Mouse (Mus musculus) stomach, postnatal 0 days (tissue): Measurements from ENCODE around the gene Fblim1. TPM values are rescaled to one million over a fixed set of nuclear protein-coding genes. Genes with fewer than 3 reads are reported as not detected.

ENCODE experiments used
- ATAC-seq: fragments of 200-750 bp; cut with Nextera tagmentation; 2 replicates; pipeline ENCODE4 v1.8.0; 2017; ENCODE audit not compliant: low FRiP score, low TSS enrichment
- DNase-seq: peaks from one replicate; pipeline ENCODE4 v3.0.0-alpha.2; 2016; ENCODE audit warnings: low spot score
- H3K27ac ChIP-seq: fragments of 300-500 bp; sonication (generic); replicated peaks from 2 replicates; pipeline ENCODE4 v1.5.1; 2014; ENCODE audit warnings: mild to moderate bottlenecking, control low read depth
- H3K27me3 ChIP-seq: fragments of 300-500 bp; sonication (generic); 2 replicates; pipeline ENCODE4 v1.6.1; 2014; ENCODE audit warnings: low read length; ENCODE audit not compliant: control insufficient read depth, insufficient read depth
- H3K36me3 ChIP-seq: fragments of 300-500 bp; sonication (generic); 2 replicates; pipeline ENCODE4 v1.6.1; 2014; ENCODE audit warnings: low read length, mixed read lengths; ENCODE audit not compliant: control insufficient read depth, insufficient read depth
- H3K4me1 ChIP-seq: fragments of 300-500 bp; sonication (generic); replicated peaks from 2 replicates; pipeline ENCODE4 v1.6.1; 2014; ENCODE audit warnings: antibody characterized with exemption; ENCODE audit not compliant: control insufficient read depth, insufficient read depth
- H3K4me2 ChIP-seq: fragments of 300-500 bp; sonication (generic); replicated peaks from 2 replicates; pipeline ENCODE4 v1.6.1; 2014; ENCODE audit warnings: low read depth, mild to moderate bottlenecking, control low read depth, moderate library complexity
- H3K4me3 ChIP-seq: fragments of 300-500 bp; sonication (generic); 2 replicates; pipeline ENCODE4 v1.5.1; 2014; ENCODE audit warnings: low read depth, low read length, control low read depth
- H3K9ac ChIP-seq: fragments of 300-500 bp; sonication (generic); 2 replicates; pipeline ENCODE4 v1.6.1; 2014; ENCODE audit warnings: mild to moderate bottlenecking, low read length, control low read depth, mixed read lengths
- H3K9me3 ChIP-seq: fragments of 300-500 bp; sonication (generic); 2 replicates; pipeline ENCODE4 v1.6.1; 2016; ENCODE audit warnings: low read length; ENCODE audit not compliant: control insufficient read depth
- CTCF ChIP-seq: IDR thresholded peaks from 2 replicates; pipeline ENCODE4 v1.5.1; 2016; ENCODE audit warnings: antibody characterized with exemption, low read depth, mild to moderate bottlenecking, moderate library complexity
- EP300 ChIP-seq: optimal IDR thresholded peaks from 2 replicates; pipeline ENCODE3; 2016; ENCODE audit warnings: antibody characterized with exemption
- WGBS: fragments of 180-500 bp; shearing (Covaris S2); extraction: QIAGEN DNeasy Blood & Tissue Kit; methylation state at CpG from one replicate; pipeline ENCODE4 v1.1.7; 2014; 5-methylcytosine and 5-hydroxymethylcytosine counted together
- polyA plus RNA-seq: library from polyadenylated mRNA; unstranded; fragments of >200 nt; fragmentation: Nextera tagmentation; extraction: Ambion mirVana; gene quantifications from 2 replicates; pipeline ENCODE4 v1.2.1, GENCODE M21; 2015

Fblim1 gene
- polyA plus RNA-seq, 1 experiment from 2014 or later: 45.1 TPM

DNA sequence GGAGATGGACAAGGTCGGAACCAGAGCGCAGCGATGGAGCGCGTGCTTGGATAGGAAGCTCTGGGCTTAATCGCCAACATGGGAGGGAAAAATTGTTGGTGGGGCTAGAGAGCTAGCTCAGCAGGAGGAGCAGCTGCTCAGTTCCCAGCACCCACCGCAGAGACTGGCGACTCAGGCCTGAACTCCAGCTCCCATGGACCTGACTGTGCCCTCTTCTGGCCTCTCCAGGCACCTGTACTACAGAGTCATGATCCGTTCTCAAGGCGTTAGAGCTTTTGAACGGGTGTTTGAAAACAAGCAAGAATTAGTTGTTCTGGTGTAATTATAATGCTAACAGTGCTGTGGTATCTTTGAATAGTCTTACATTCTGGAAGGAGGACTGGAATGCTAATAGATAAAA is 77.0 kb downstream of the Fblim1 start:
- ATAC-seq: no peak
- TF ChIP-seq CTCF (peak; percentile 5; the same call in 1 of the 2 replicates), EP300 (no peak)

DNA sequence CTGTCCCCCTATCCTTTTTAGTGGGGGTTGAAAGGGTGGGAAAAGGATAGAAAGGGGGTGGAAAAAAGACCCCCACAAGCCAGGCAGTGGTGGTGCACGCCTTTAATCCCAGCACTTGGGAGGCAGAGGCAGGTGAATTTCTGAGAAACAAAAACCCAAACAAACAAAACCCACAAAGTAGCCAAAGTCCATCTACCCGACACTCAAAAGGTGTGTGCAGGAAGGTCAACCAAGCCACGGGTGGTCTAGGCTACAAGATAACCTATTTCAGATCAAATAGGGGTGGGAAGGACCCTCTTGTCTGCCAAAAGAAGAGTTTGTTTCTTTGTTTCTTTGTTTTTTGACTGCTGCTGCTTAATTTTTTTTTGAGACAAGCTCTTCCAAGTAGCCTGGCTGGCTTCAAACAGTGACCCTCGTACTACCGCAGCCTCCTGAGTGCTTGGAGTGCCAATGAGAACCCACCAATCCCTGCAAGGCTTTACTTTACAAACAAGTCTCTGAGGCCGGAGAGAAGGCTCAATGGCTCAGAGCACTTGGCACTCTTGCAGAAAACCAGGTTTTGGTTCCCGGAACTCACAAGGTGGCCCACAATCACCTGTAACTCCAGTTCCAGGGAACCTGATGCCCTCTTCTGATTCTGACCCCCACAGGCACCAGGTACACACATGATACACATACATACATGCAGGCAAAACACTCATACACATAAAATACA is 78.8 kb downstream of the Fblim1 start:
- Histone ChIP-seq H3K4me3 (no peak overlapping the region), H3K36me3 (peaks cover under 1% of the 10 kb centered on the region; the same call in 1 of the 2 replicates), H3K9me3 (no peaks in the 10 kb centered on the region), H3K4me2 (no peak overlapping the region), H3K27ac (no peak overlapping the region), H3K4me1 (no peaks in the 10 kb centered on the region), H3K27me3 (no peaks in the 10 kb centered on the region), H3K9ac (no peak overlapping the region)
- ATAC-seq: no peak
- no peak for DNase-seq
- WGBS: 64% methylated on average over 7 of the region's 7 CpGs
- TF ChIP-seq EP300 (no peak), CTCF (no peak)

More for the DNA sequence above, 77.0 kb downstream of the Fblim1 start:
- H3K4me1 ChIP-seq: no peaks in the 10 kb centered on the region
- H3K9ac ChIP-seq: no peak overlapping the region
- H3K27ac ChIP-seq: no peak overlapping the region
- H3K36me3 ChIP-seq: no peaks in the 10 kb centered on the region
- H3K9me3 ChIP-seq: no peaks in the 10 kb centered on the region
- 91% methylated on average over 11 of the region's 11 CpGs for WGBS
- DNase-seq: no peak
- no peak overlapping the region for H3K4me3 ChIP-seq
- no peak overlapping the region for H3K4me2 ChIP-seq
- no peaks in the 10 kb centered on the region for H3K27me3 ChIP-seq

Other genes starting within 250 kb of the Fblim1 start
- 3.4 and 3.6 TPM in 2 replicates for gene Fam131c, start 237.9 kb downstream of the Fblim1 start, polyA plus RNA-seq
- gene Clcnka, start 207.4 kb downstream of the Fblim1 start, polyA plus RNA-seq: 0.08 TPM in 1 of 2 replicates, not detected in the other
- gene Clcnkb, start 190.1 kb downstream of the Fblim1 start, polyA plus RNA-seq: not detected in 2 replicates
- gene Hspb7, start 185.3 kb downstream of the Fblim1 start, polyA plus RNA-seq: 2.3 and 3.5 TPM in 2 replicates
- not detected in 2 replicates for gene Srarp, start 170.0 kb downstream of the Fblim1 start, polyA plus RNA-seq
- gene Zbtb17, start 161.4 kb downstream of the Fblim1 start, polyA plus RNA-seq: 13.3 and 16.8 TPM in 2 replicates
- 2.9 and 3.2 TPM in 2 replicates for gene Spen, start 67.5 kb downstream of the Fblim1 start, polyA plus RNA-seq
- 2.2 and 2.3 TPM in 2 replicates for gene Tmem82, start 12.5 kb upstream of the Fblim1 start, polyA plus RNA-seq
- 1.6 and 1.8 TPM in 2 replicates for gene Slc25a34, start 17.7 kb upstream of the Fblim1 start, polyA plus RNA-seq
- gene Plekhm2, start 58.8 kb upstream of the Fblim1 start, polyA plus RNA-seq: 3.5 and 4.3 TPM in 2 replicates
- gene Rsc1a1, start 79.5 kb upstream of the Fblim1 start, polyA plus RNA-seq: not detected in 2 replicates
- 14.4 TPM in 2 replicates for gene Ddi2, start 117.3 kb upstream of the Fblim1 start, polyA plus RNA-seq
- gene Agmat, start 140.6 kb upstream of the Fblim1 start, polyA plus RNA-seq: 0.13 and 0.34 TPM in 2 replicates
- gene Dnajc16, start 184.8 kb upstream of the Fblim1 start, polyA plus RNA-seq: 2.9 and 3.1 TPM in 2 replicates
- gene Casp9, start 187.5 kb upstream of the Fblim1 start, polyA plus RNA-seq: 9.8 and 10.8 TPM in 2 replicates
- 18.1 and 22.4 TPM in 2 replicates for gene Cela2a, start 220.1 kb upstream of the Fblim1 start, polyA plus RNA-seq
- not detected in 2 replicates for gene Ctrc, start 240.3 kb upstream of the Fblim1 start, polyA plus RNA-seq